Mouse (Mus musculus) colon, adult 2 months (tissue): Measurements from ENCODE around the gene Slc25a42. TPM values are rescaled to one million over a fixed set of nuclear protein-coding genes. Genes with fewer than 3 reads are reported as not detected.

Source experiments
- polyA plus RNA-seq: library from polyadenylated mRNA; depleted of rRNA; stranded (reverse); fragments of >200 nt; gene quantifications from 2 replicates; pipeline ENCODE4 v1.2.3, GENCODE M21; 2012; rRNA removed

The Slc25a42 gene
- 23.6 and 29.4 TPM in 2 replicates for polyA plus RNA-seq

DNA sequence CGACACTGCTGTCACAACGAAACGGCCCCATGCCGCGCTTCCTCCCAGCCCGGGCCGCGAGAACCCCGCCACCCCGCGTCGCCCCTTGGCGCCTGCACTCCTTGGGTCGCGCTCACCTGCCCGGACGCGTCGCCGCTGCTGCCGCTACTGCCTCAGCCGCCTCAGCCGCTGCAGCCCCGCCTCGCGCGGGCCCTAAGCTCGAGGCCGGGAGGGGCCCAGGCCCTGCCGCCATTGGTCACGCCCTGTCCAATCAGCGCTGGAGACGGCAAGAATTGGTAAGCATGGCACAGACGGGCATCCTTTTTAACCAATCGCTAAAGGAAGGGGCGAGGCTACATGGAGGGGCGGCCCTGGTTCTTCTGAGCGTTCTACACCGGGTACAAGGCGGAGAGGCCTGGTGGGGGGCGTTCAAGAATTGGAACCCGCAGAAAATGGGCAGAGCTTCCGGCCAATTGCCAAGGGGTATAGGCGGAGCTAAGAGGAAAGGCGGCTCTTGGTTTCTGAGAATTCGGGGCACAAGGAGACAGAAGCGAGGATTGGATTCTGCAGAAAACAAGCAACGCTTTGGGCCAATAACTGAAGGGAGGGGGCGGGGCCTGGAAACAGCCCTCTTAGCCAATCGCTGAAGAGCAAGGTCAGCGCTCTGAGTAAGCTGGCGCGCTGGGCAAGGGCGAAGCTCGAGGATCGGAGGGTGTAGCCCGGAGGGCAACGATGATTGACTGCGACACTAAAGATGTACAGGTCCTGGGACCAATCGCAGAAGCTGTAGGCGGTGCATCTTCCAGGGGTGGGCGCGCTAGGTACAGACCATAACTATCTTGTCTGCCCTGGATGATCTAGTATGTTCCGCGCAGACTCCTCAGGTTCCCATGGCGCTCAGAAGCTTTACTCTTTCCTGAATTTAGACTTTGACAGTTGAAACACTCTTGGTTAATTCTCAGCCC, at the start of gene Slc25a42:
Gene Slc25a42, minus strand, starts transcription at position 194 of the 944 bp plus-strand sequence.

DNA sequence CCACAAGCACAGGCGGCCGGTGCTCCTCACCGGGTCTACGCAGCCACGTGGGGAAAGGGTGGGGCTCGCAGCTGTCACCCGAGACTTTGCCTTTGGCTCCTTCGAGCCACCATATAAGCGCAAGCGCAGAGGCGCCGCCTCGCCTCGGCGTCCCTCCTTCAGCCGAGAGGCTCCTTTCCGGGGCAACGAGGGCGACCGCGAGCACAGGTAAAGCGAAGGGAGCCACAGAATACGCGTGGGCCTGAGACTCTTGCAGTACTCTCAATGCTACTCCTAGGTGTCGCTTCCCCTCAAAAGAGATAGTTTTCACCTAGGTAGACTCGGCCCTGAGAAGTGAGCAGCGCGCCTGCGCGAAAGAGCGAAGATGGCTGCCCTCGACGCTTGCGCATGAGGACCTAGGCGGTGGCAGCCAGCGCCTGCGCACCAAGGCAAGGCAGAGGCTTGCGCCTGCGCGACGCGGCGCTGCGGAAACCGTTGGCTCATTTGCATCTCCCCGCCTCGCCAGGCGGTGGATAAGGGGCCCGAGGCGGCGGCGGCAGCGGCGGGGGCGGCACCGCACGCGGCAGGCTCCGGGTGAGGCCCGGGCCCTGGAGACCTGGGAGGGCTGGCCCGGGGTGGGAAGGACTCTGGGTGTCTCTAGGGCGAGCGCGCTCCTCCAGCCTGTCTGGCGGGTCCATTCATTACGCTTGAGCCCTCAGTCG, 22.1 kb upstream of the Slc25a42 start, which contains the start of the genes Sugp2 and Armc6:
Gene Sugp2, plus strand, starts transcription at position 147 of the 701 bp plus-strand sequence.
Gene Armc6, minus strand, starts transcription at position 387 of the 701 bp plus-strand sequence.

DNA sequence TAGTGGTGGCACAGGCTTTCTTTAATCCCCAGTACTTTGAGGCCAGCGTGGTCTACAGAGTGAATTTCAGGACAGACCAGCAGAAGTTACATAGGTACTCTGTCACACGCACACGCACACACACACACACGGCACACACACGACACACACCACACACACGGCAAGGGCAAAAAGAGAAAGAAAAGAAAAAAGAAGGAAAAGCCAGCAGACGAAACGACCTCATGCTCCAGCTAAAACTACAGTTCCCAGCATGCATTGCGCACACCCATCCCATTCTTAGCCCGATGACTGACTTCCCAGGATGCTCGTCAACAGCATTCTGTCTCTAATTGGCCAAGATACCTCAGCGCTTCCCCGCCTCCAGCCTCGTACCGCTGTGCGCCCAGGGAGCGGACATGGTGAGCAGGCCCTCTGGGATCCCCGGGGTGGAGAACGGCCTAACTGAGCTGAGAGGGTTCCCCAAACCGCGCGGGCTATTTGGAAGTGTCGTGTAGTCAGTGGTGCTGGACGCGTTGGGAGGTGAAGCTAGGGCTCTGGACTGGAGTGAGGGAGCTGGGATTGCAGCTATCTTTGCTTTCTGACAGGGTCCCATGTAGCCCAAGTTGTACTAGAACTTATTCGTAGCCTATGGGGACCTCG, 39.9 kb downstream of the Slc25a42 start, which contains the start of gene Tmem161a:
Gene Tmem161a, plus strand, starts transcription at position 314 of the 639 bp plus-strand sequence.

DNA sequence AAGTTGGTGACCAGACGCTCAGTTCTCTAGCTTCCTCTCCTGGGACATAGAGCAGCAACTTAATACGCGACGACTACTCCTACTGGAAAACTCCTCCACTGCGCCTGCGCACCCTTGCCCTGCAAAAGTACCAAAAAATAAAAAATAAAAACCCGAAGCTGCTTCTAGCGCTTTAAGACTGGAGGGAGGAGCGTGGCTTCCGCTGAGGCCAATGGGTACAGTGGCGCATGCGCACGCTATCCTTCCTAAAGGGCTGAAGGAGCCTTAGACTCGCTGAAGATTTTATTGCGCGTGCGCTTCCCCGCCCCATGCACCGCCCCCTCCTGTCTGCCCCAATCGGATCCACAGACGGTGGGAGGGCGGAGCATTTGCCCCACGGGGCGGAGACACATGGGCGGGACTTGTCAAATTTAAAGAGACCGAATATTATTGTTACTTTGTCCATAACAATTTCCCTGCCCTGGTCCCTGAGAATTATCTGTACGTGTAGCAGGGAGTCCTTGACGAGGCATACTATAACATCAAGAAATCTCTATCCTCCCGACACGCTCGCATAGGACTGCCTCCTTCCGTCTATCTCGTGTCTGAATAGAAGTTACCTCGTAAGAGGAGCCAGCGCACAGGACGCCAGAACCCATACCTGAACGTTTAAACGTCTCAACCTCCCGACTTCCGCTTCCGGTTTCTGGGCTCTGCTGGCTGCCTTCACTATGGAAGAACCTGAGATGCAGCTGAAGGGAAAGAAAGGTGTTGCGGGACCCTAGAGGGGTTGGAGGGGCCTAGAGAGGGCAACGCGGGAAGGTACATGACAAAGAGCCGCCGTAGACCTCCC, 72.9 kb downstream of the Slc25a42 start, which contains the start of the genes Rfxank, Borcs8 and Mef2b:
Gene Rfxank, minus strand, starts transcription at position 129 of the 832 bp plus-strand sequence.
Gene Borcs8, plus strand, starts transcription at position 474 of the 832 bp plus-strand sequence.
Gene Mef2b, plus strand, starts transcription at position 686 of the 832 bp plus-strand sequence.

Other genes starting within 250 kb of the Slc25a42 start
- gene Gatad2a, start 215.9 kb downstream of the Slc25a42 start, polyA plus RNA-seq = 72.8 and 80.7 TPM in 2 replicates
- gene Mau2, start 169.6 kb downstream of the Slc25a42 start, polyA plus RNA-seq = 99.7 and 112 TPM in 2 replicates
- 9.0 and 10.1 TPM in 2 replicates for gene Sugp1, start 169.5 kb downstream of the Slc25a42 start, polyA plus RNA-seq
- gene Tm6sf2, start 139.4 kb downstream of the Slc25a42 start, polyA plus RNA-seq = 39.3 and 82.7 TPM in 2 replicates
- 0.93 and 2.4 TPM in 2 replicates for gene Hapln4, start 128.8 kb downstream of the Slc25a42 start, polyA plus RNA-seq
- 0.09 and 0.15 TPM in 2 replicates for gene Ncan, start 91.4 kb downstream of the Slc25a42 start, polyA plus RNA-seq
- gene Nr2c2ap, start 81.0 kb downstream of the Slc25a42 start, polyA plus RNA-seq = 11.2 and 15.2 TPM in 2 replicates
- 39.1 and 40.5 TPM in 2 replicates for gene Rfxank, start 73.2 kb downstream of the Slc25a42 start, polyA plus RNA-seq
- 87.7 and 91.9 TPM in 2 replicates for gene Borcs8, start 72.8 kb downstream of the Slc25a42 start, polyA plus RNA-seq
- 0.36 and 0.67 TPM in 2 replicates for gene Mef2b, start 72.6 kb downstream of the Slc25a42 start, polyA plus RNA-seq
- gene Tmem161a, start 39.9 kb downstream of the Slc25a42 start, polyA plus RNA-seq = 132 and 143 TPM in 2 replicates
- gene Sugp2, start 21.9 kb upstream of the Slc25a42 start, polyA plus RNA-seq = 24.7 and 26.6 TPM in 2 replicates
- 18.5 and 20.5 TPM in 2 replicates for gene Armc6, start 22.2 kb upstream of the Slc25a42 start, polyA plus RNA-seq
- gene Homer3, start 70.5 kb upstream of the Slc25a42 start, polyA plus RNA-seq = 14.8 and 15.3 TPM in 2 replicates
- 50.8 and 53.9 TPM in 2 replicates for gene Ddx49, start 90.2 kb upstream of the Slc25a42 start, polyA plus RNA-seq
- gene Cope, start 90.2 kb upstream of the Slc25a42 start, polyA plus RNA-seq = 567 and 576 TPM in 2 replicates
- 1.2 and 1.3 TPM in 2 replicates for gene Cers1, start 103.5 kb upstream of the Slc25a42 start, polyA plus RNA-seq
- gene Gdf1, start 117.5 kb upstream of the Slc25a42 start, polyA plus RNA-seq = 1.4 and 2.2 TPM in 2 replicates
- gene Upf1, start 141.0 kb upstream of the Slc25a42 start, polyA plus RNA-seq = 39.4 and 51.9 TPM in 2 replicates
- 0.34 and 1.3 TPM in 2 replicates for gene Comp, start 161.3 kb upstream of the Slc25a42 start, polyA plus RNA-seq
- 18.2 and 20.8 TPM in 2 replicates for gene Crtc1, start 227.3 kb upstream of the Slc25a42 start, polyA plus RNA-seq